Mouse (Mus musculus) liver, adult 2 months (tissue): ENCODE results near the gene Secisbp2.

Experiments
- CTCF ChIP-seq: fragments of 200-500 bp; IDR thresholded peaks from 2 replicates; pipeline ENCODE4 v1.5.1; 2011; ENCODE audit warnings: low read depth, low read length, control low read depth
- POLR2A ChIP-seq: fragments of 200-500 bp; IDR thresholded peaks from 2 replicates; pipeline ENCODE4 v1.6.1; 2011; ENCODE audit warnings: low read length, control low read depth; ENCODE audit not compliant: insufficient read depth; ENCODE audit errors: extremely low read depth

GRCm38 (mm10) chr13:51725446-51725845 is 73.9 kb downstream of the Secisbp2 start:
- TF ChIP-seq CTCF: no peak
- TF ChIP-seq POLR2A: no peak
